ENCODE assay signal across 8 mouse cellular contexts in the genomic region with DNA sequence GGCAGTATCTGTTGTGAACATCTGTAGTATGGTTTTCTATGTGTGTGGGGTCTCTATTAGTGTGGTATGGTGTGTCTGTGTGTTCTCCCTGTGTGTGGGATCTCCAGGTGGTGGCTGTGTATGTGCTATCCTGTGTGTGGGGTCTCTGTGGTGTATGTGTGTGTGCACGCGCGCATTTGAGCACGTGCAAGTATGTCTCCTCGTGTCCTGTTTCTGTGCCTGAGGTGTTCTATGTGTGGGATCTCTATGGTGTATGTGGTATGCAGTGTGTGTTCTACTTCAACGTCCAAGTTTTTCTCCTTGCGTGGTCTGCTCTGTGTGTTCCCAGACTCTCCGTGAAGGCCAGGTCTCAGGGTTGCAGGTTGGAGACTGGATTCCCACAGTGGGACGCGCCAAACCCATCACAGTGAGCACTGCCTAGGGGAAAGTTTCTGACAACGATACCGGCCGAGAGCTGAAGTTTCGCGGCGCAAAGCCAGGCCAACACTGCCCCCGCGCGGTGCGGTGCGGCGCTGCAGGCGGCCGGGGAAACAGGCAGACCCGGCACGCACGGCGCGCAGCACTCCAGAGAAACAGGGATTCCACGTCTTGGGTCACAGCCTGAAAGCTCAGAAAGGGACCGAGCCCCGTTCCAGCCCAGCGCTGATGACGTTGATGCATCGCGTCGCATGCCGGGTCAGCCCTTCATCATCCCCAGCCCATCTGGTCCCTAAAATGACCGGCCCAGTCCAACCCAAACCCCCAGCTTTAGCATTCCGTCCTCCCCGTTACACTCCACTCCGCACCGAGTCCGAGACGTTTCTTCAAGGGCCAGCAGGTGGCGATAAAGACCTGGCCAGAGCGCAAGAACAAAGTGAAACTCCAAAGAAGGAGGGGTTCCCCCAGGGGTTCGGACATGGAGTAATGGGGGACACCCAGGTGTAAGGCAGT. TPM values are rescaled to one million over a fixed set of nuclear protein-coding genes. Genes with fewer than 3 reads are reported as not detected.
DNase-seq lines count a peak whose midpoint lies in the region; ATAC-seq lines count a peak whose summit lies in the region.

No protein-coding gene starts in this region.

- H3K36me3 ChIP-seq in intestine, embryonic 16.5 days (ENCODE audit: control insufficient read depth, insufficient read depth, low read length) = no peaks in the 10 kb centered on the region

- 6% methylated on average over 48 of the region's 48 CpGs for WGBS in intestine, embryonic 16.5 days

- intact Hi-C loops in left cerebral cortex, postnatal 25 days (cut with DNase I) = loop anchor here (1.0 to 5.0 kb wide), 6 partner anchors 82 to 358 kb away; no protein-coding TSS in a partner anchor

- peak overlapping the region; percentile 73 for H3K9ac ChIP-seq in intestine, embryonic 16.5 days (ENCODE audit: low read depth, low read length)

- no peaks in the 10 kb centered on the region for H3K9me3 ChIP-seq in intestine, embryonic 16.5 days (ENCODE audit: control insufficient read depth, low read length)

- peak overlapping the region; percentile 78 for H3K4me2 ChIP-seq in intestine, embryonic 16.5 days (ENCODE audit: low read depth, low read length)

- DNase-seq in adrenal gland, postnatal 10 days = peak; percentile 99
- peak; percentile 96 for DNase-seq in embryo, embryonic 9.5 days (ENCODE audit: extremely low spot score)
- DNase-seq in gastrocnemius, postnatal 4 days (ENCODE audit: low spot score in 2 of 2) = peak; percentile 94
- DNase-seq in left cerebral cortex, postnatal 25 days (ENCODE audit: low spot score in 2 of 2) = peak; percentile 96
- peak; percentile 94 for DNase-seq in mesoderm, embryonic 11.5 days (ENCODE audit: low read depth, low spot score)
- DNase-seq in right cerebral cortex, postnatal 25 days = peak; percentile 96
- DNase-seq in urinary bladder, postnatal 36 days (ENCODE audit: low spot score in 2 of 2) = peak; percentile 95 to 98

- peak; percentile 85 for ATAC-seq in intestine, embryonic 16.5 days

- peak overlapping the region; percentile 66; the same call in 1 of the 2 replicates for H3K27ac ChIP-seq in intestine, embryonic 16.5 days (ENCODE audit: low read length)

- peak overlapping the region; percentile 52 for H3K4me3 ChIP-seq in intestine, embryonic 16.5 days (ENCODE audit: low read length)

- H3K4me1 ChIP-seq in intestine, embryonic 16.5 days (ENCODE audit: control insufficient read depth, insufficient read depth, low read length) = peaks cover 17% of the 10 kb centered on the region; the same call in 1 of the 2 replicates

- no peaks in the 10 kb centered on the region for H3K27me3 ChIP-seq in intestine, embryonic 16.5 days (replicated peaks; ENCODE audit: control insufficient read depth, insufficient read depth, low read length)

RNA-seq across cellular contexts. Expression of gene 1700001O22Rik, which starts 9.0 kb away (rescaled TPM):
- 1 to 10 TPM in 1 of 2 experiments, under 1 TPM in 1; 0.96 to 1.2 TPM for total RNA-seq in adrenal gland, postnatal 10 days (2021)
- under 1 TPM; 0.69 to 0.88 TPM for total RNA-seq in gastrocnemius, postnatal 4 days (2021)
- polyA plus RNA-seq in intestine, embryonic 16.5 days (2015; fragmentation: Nextera tagmentation; extraction: Ambion mirVana) = 0.99 and 1.2 TPM in 2 replicates
- total RNA-seq in left cerebral cortex, postnatal 25 days (2021) = 1 to 10 TPM; 6.8 to 7.0 TPM

RNA-seq across cellular contexts. Expression of gene Ntmt1, which starts 13.2 kb away (rescaled TPM):
- 10 to 100 TPM; 33.4 to 34.9 TPM for total RNA-seq in adrenal gland, postnatal 10 days (2021)
- 10 to 100 TPM; 29.2 to 32.8 TPM for total RNA-seq in gastrocnemius, postnatal 4 days (2021)
- polyA plus RNA-seq in intestine, embryonic 16.5 days (2015; fragmentation: Nextera tagmentation; extraction: Ambion mirVana) = 76.3 and 87.4 TPM in 2 replicates
- 10 to 100 TPM; 35.0 to 37.2 TPM for total RNA-seq in left cerebral cortex, postnatal 25 days (2021)

RNA-seq across cellular contexts. Expression of gene Asb6, which starts 35.7 kb away (rescaled TPM):
- 10 to 100 TPM; 17.2 to 19.6 TPM for total RNA-seq in adrenal gland, postnatal 10 days (2021)
- total RNA-seq in gastrocnemius, postnatal 4 days (2021) = 10 to 100 TPM; 13.4 to 18.9 TPM
- 24.0 and 24.5 TPM in 2 replicates for polyA plus RNA-seq in intestine, embryonic 16.5 days (2015; fragmentation: Nextera tagmentation; extraction: Ambion mirVana)
- 10 to 100 TPM; 36.7 to 38.6 TPM for total RNA-seq in left cerebral cortex, postnatal 25 days (2021)

RNA-seq across cellular contexts. Expression of gene Prrx2, which starts 40.3 kb away (rescaled TPM):
- total RNA-seq in adrenal gland, postnatal 10 days (2021) = 1 to 10 TPM; 2.3 to 4.0 TPM
- 10 to 100 TPM; 12.3 to 13.3 TPM for total RNA-seq in gastrocnemius, postnatal 4 days (2021)
- 1.6 and 1.9 TPM in 2 replicates for polyA plus RNA-seq in intestine, embryonic 16.5 days (2015; fragmentation: Nextera tagmentation; extraction: Ambion mirVana)
- total RNA-seq in left cerebral cortex, postnatal 25 days (2021) = 1 to 10 TPM; 1.3 to 2.4 TPM

Comparison
In these comparisons a context has a peak if more than half of its experiments do, and no peak if none do; other contexts are left out.
1. Peak in every context shown above with its lines: DNase-seq, ATAC-seq, H3K4me3 ChIP-seq and H3K27ac ChIP-seq.